Mouse (Mus musculus) frontal cortex, postnatal 10 days (tissue): ENCODE measurements at regions not wholly inside any gene's neighbourhood (a gene's known extent, or its start where the extent isn't known, plus 50 kb on each side); places are given as distances from the start of the nearest gene placed in this dataset.
"Not testable (repeated sequence)": the region's sequence is repeated elsewhere in the genome, so short reads cannot be mapped to it uniquely, and the experiment has no call there.

Experiments
- DNase-seq, 2 experiments: peaks; one replicate each; pipeline ENCODE4 v3.0.0; 2022; ENCODE audit warnings: low spot score in 2 of 2, mixed read lengths in 1 of 2

DNA sequence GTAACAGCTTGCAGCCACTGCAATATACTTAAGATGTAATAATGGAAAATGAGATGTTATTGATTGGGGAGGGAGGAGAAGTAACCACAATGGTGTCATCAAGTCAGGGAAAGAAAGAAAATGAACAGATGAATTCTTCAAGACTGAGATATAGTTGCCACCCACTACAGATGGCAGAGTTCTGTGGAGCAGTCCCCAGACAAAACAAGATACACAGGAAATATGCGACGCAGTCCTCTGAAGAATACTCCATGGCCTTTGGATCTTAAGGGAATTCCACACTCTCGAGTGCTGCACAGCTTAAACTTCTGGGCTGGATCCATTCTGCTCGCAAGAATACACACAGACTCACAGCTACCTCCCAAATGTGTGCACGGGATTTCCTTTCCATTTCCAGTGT is 113.4 kb downstream of the Sox4 start:
- no peak for DNase-seq

- DNase-seq, result no peak
Measured at GRCm38 (mm10) chr13:28839084-28839483, 114.4 kb downstream of the Sox4 start.

DNA sequence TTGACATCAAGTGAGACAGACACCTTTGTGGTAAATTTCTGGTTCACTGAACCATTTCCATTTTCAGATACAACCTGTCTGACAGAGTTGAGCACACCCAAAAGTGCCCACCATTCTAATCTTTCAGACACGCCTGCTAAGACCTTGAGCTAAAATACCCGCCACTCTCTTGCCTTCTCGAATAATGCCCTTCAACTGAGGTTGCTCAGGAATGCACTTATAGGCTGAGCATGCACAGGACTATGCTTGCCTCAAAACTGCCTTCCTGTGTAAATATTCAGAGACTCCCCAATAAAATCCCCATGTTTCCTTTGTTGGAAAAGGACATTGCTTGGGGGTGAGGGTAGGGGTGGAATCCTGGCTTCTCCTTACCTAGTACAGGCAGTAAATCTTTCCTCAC is 115.3 kb downstream of the Sox4 start:
- DNase-seq, result no peak

DNA sequence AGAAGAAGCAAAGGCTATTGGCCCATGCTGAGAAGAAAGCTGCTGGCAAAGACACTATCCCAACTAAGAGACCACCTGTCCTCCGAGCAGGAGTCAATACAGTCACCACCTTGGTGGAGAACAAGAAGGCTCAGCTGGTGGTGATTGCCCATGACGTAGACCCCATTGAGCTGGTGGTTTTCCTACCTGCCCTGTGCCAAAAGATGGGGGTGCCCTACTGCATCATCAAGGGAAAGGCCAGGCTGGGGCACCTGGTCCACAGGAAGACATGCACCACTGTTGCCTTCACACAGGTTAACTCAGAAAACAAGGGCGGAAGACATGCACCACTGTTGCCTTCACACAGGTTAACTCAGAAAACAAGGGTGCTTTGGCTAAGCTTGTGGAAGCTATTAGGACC is 116.3 kb downstream of the Sox4 start:
- DNase-seq, result not testable (repeated sequence)

DNA sequence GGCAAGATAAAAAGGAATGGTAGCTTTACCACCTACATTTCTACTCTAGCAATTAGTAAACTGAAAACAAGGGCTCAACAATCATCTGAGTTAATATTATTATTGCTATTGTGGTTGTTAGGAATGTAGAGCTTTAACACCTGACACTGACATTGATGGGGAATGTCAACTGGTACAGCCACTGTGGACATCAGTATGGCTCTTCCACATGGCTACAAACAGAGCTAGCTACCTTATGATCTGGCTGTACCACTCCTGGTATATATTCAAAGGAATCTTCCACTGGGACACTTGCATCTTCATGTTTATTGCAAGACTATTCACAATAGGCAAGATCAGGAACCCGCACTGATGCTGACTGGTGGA is 119.8 kb downstream of the Sox4 start:
- DNase-seq, result no peak

DNA sequence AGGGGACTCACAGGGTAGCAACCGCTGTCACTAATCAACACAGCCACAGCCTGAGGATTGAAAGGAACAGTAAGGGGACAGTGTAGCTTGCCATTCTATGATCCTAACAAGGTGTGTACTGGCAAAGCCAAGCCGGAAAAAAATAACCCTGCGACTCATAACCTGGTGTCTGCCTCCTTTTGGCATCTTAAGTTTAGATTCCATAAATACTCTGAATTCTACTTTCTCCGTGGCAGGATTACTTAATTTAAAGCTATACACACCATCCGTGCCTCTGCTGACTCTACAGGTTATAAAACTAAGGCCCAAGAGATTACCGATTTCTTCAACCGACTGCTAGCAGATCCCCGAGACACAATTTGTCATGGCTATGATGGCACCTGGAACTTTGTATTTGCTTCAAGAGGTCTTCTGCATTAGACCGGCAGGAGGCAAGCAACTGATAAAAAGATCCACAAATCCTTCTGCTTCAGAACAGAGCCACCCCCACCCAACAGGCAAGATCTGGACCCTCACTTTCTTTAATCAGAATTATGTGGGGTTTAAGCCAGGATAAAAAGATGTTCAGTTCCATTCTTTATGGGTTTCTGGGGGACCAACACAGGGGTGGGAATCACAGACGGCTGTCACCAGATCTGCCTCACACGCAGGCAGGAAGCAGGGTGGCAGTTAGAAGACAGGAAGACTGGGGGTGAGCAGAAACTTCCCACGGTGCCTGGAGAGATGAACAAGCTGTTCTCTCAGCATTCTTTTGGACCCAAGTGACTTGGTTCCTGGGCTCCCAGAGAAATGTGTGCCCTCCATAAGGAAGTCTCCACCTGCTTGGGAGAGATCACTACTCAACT is 120.4 kb downstream of the Sox4 start:
- no peak for DNase-seq

GRCm38 (mm10) chr13:28826284-28826683 is 127.2 kb downstream of the Sox4 start:
- no peak for DNase-seq

DNA sequence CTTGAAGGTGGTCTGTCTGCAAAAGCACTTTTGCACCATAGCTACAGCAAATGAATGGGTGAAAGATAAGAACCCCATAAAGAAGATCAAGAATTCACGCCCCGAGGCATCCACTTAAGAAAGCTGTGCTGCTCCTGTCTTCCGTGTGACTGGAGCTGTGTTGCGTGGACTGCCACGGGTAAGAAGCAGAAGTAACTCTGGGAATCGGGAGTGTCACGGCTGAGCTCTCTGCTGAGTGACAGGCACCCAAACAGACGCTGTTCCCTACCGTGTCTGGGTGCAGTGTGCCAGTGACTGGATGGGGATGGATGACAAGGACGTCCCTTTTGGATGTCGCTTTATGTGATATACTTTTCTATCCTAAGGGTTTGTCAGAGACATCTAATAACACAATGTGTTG is 129.5 kb downstream of the Sox4 start:
- no peak for DNase-seq

DNA sequence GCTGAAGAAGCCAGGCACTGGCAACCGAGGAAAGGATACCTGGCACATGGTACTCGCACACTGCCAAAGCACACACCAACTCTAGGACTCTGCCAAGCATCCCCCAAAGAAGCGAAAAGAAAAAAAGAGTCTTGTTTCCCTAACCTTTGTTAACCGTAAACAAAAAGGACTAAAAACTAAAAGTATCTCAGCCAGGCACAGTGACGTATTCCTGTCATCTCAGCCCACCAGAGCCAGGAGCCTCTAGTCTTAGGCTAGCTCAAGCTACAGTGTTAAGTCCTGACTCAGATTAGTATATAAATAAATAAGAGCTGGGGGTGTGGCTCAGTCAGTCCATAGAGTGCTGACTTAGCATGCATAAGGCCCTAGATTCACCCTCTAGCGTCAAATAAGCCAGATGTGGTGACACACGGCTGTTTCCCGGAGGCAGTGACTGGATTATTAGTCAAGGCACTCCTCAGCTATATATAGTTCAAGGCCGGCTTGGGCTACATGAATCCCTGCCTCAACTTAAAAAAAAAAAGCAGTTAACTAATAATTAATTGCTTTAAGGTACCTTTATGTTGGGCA is 130.1 kb downstream of the Sox4 start:
- DNase-seq, result no peak

GRCm38 (mm10) chr13:28820868-28821533 is 132.5 kb downstream of the Sox4 start:
- no peak for DNase-seq

- no peak for DNase-seq
Measured at GRCm38 (mm10) chr13:28814127-28814526, 139.4 kb downstream of the Sox4 start.

DNA sequence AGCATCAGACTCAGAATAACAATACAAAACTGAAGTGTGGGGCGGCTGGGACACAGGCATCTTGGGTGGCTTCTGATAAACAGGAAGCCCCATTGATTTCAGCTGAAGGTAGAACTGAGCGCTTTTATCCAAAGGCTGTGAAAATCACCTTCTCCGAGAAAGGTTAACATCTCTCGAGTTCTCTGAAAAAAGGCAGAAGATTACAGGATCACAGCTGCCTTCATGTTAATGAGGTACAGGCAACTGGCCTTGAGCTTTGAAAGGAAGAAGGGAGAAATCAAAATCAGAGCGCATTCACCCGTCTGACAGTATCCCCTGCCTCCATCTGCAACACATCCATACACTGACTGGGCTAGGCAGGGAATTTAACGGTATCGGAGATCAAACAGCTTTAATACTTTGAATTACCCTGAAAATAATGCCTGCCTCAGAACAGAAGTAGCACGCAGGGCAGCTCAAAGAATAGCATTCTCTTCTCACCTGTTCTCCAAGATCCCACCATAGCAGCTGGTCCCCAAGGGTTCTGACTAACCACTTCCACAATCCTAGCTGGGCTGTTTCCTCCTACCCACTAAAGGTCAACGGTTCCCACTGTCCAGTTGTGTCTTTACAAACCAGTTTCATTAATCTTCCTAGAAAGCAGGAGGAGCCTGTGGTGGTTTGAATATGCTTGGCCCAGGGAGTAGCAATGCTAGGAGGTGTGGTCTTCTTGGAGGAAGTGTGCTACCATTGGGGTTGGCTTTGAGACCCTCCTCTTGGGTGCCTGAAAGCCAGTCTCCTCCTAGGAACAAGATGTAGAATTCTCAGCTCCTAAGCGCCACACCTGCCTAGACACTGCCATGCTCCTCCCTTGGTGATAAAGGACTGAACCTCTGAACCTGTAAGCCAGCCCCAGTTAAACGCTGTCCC is 141.6 kb downstream of the Sox4 start:
- DNase-seq, result no peak

GRCm38 (mm10) chr13:28811081-28811439 is 142.5 kb downstream of the Sox4 start:
- DNase-seq, result no peak

DNA sequence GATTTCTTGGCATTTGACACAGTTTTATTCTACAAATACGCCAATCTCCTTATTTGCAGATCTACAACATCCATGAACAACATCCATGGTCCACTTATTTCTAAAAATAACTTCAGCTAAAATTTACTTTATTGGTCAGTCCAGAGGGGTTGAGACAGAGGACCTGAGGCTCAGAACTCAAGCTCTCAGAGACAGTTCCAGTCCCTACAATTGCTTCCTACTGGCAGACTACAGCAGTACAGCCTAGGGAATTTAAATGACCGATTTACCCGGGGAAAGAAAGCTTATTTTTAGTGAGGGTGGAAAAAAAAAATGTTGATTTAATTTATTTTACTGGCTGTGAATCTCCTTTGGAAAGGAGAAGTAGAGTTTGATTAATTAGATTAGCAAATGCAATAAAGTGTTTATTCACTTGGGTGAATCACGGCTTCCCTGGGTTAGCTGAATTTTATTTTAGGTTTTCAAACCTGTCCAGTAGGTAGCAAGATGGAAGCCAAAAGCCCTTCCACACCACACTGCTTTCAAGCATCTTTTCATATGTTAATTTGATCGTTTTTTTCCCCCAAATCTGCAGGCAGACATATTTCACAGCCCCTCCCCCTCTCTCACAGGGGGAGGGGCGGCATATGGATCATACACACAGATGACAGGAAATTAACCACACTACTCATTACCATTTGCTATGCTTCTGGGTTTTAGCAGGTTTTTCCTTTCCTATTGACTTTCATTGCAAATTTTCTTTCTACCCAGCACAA is 143.0 kb downstream of the Sox4 start:
- no peak for DNase-seq

DNA sequence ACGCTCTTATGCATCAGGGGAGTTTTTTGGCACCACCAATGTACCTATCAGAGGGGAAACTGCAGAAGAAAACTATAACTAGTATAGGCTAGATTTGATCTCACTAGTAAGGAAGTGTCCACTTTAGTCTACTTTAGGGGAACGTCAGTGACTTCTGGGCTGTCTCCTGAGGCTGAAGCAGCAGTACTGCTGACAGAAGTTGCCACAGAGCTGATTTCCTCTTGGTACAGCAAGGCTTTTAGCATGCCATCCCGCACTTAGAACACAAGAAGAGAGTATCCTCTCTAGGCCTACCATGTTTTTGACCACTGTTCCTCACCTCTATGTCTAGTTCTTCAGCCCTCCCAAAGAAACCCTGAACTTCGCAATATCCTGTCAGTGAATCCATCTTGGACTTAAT is 148.2 kb downstream of the Sox4 start:
- DNase-seq, result no peak

DNA sequence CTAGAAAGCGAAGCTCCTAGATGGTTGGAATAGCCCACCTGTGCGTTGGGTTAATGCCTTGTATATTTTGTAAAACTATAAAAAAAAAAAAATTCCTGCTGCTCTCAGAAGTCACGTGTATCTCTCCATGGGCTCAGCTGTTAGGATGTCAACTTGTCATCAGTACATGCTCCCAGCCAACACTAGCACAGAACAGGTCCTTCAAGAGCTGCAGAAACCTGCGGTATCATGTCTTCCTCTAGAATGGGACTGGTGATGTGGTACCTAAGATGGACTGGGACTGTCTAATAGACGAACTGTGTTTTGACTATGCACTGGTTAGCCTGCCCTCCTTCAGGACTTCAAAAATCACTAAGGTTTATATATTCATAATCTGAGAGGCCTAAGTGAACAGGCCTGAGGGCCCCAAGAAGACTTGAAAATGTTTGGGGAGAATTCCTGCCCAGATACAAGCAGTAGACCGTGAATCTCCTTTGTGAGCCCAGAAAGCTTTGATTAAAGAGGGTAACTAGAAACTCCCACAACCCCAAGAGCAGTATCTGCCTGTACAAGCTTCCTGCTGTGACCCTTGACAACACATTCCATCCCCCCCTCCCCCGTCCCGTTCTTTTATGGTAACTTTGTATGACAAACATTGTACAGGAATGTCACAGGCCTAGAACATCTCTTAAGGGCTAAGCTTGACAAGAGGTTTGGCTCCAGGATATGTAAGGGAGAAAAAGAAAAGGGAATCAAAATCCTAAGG is 152.1 kb downstream of the Sox4 start:
- DNase-seq, result no peak

- DNase-seq, result no peak
Measured at GRCm38 (mm10) chr13:28800676-28801075, 152.8 kb downstream of the Sox4 start.

GRCm38 (mm10) chr13:28799474-28799873 is 154.0 kb downstream of the Sox4 start:
- DNase-seq, result no peak

DNA sequence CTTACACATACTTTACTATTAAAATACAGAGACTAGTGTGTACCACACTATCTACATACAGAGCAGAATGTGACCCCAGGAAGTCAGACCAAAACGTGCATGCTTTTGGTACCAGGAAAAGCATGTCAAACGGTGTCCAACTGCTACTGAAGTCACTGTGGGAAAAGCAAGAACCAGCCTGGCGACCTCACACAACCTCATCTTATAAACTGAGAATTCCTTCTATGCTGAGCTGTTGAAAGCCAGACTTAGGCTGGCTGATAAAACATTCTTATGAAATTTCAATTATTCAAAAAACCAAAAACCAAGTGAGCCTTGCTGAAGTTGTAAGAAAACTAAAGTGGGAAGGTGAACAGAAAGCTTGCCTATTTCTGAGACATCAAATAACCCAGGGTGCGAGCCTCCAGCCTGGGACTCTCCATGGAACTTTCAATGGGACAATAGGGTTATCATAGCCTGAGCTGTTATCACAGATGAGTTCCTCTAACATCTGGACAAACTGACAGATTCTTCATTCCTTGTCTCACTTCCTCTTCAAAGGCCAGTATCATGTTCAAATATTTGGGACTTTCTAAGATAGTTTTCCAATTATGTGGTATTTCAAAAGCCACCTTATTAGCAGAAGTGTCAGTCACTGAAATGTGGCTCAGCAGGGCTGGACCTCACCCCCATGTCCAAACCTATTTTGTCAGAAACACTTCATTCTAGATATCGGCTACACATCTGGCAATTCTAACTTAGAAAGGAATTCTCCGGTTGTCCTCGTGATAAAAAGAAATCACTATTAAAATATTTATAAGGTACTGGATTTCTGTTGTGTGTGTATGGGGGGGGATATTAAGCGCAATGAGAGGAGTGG is 155.7 kb downstream of the Sox4 start:
- no peak for DNase-seq

- no peak for DNase-seq
Measured at GRCm38 (mm10) chr13:28795274-28795673, 158.2 kb downstream of the Sox4 start.
